In genomic region chr1:135800192-135800950, GRCm38 (mm10) we compare ENCODE assay signal across 11 mouse cellular contexts. TPM values are rescaled to one million over a fixed set of nuclear protein-coding genes. Genes with fewer than 3 reads are reported as not detected.
DNase-seq lines count a peak whose midpoint lies in the region; ATAC-seq and TF ChIP-seq lines count a peak whose summit lies in the region.
"Had no signal": no experiment of that assay in that cellular context is flagged by ENCODE, and none has a peak within 500 bp of the region (broad histone marks: within the 10 kb centered on the region; RNA-seq: fewer than 3 reads in every experiment).

No protein-coding gene starts in this region.

- intact Hi-C loops in left cerebral cortex, adult 2 months (cut with DNase I), result no loop called here

- no peaks in the 10 kb centered on the region for H3K27me3 ChIP-seq in kidney, embryonic 16.5 days (ENCODE audit: insufficient read depth, low read length)
- H3K27me3 ChIP-seq in embryonic facial prominence, embryonic 13.5 days, result peaks cover 3% of the 10 kb centered on the region; the same call in 1 of the 2 replicates
- H3K27me3 ChIP-seq in hindbrain, embryonic 16.5 days (replicated peaks; ENCODE audit: control insufficient read depth, insufficient read depth, low read length), result no peaks in the 10 kb centered on the region
- H3K27me3 ChIP-seq in myocyte (ENCODE audit: control insufficient read depth, insufficient read depth, insufficient read length), result no peaks in the 10 kb centered on the region
- H3K27me3 ChIP-seq: Patski had no signal

- H3K27ac ChIP-seq in kidney, embryonic 16.5 days (ENCODE audit: low read length), result no peak overlapping the region
- H3K27ac ChIP-seq in embryonic facial prominence, embryonic 13.5 days, result no peak overlapping the region
- no peak overlapping the region for H3K27ac ChIP-seq in hindbrain, embryonic 16.5 days (ENCODE audit: low read depth, low read length)
- no peak overlapping the region for H3K27ac ChIP-seq in left cerebral cortex, adult 2 months

- no peak overlapping the region for H3K9ac ChIP-seq in kidney, embryonic 16.5 days (replicated peaks; ENCODE audit: low read length)
- peak overlapping the region; percentile 32; the same call in 1 of the 2 replicates for H3K9ac ChIP-seq in embryonic facial prominence, embryonic 13.5 days
- H3K9ac ChIP-seq in hindbrain, embryonic 16.5 days (ENCODE audit: low read depth, low read length), result no peak overlapping the region

- H3K9me3 ChIP-seq in kidney, embryonic 16.5 days (ENCODE audit: low read length), result no peaks in the 10 kb centered on the region
- H3K9me3 ChIP-seq in embryonic facial prominence, embryonic 13.5 days, result no peaks in the 10 kb centered on the region
- H3K9me3 ChIP-seq in hindbrain, embryonic 16.5 days (ENCODE audit: control insufficient read depth, low read length), result no peaks in the 10 kb centered on the region

- H3K4me1 ChIP-seq in kidney, embryonic 16.5 days (ENCODE audit: insufficient read depth, low read length), result peaks cover 25% of the 10 kb centered on the region
- peaks cover 15% of the 10 kb centered on the region for H3K4me1 ChIP-seq in embryonic facial prominence, embryonic 13.5 days
- H3K4me1 ChIP-seq in hindbrain, embryonic 16.5 days (ENCODE audit: control insufficient read depth, insufficient read depth, low read depth, low read length), result peaks cover 3% of the 10 kb centered on the region; the same call in 1 of the 2 replicates

- no peaks in the 10 kb centered on the region for H3K36me3 ChIP-seq in kidney, embryonic 16.5 days (ENCODE audit: insufficient read depth, low read length)
- H3K36me3 ChIP-seq in embryonic facial prominence, embryonic 13.5 days, result no peaks in the 10 kb centered on the region
- no peaks in the 10 kb centered on the region for H3K36me3 ChIP-seq in hindbrain, embryonic 16.5 days (ENCODE audit: control insufficient read depth, insufficient read depth, low read length)
- H3K36me3 ChIP-seq in myocyte (ENCODE audit: control insufficient read depth, insufficient read depth), result no peaks in the 10 kb centered on the region

- H3K4me3 ChIP-seq in kidney, embryonic 16.5 days (ENCODE audit: low read length), result no peak overlapping the region
- no peak overlapping the region for H3K4me3 ChIP-seq in embryonic facial prominence, embryonic 13.5 days
- no peak overlapping the region for H3K4me3 ChIP-seq in hindbrain, embryonic 16.5 days (ENCODE audit: low read length)
- peak overlapping the region; percentile 64 for H3K4me3 ChIP-seq in myocyte
- H3K4me3 ChIP-seq in left cerebral cortex, adult 2 months, result no peak overlapping the region

- H3ac ChIP-seq in myocyte (ENCODE audit: control insufficient read depth, insufficient read length), result peak overlapping the region; percentile 31

- WGBS in kidney, embryonic 16.5 days, result 40% methylated on average over 8 of the region's 8 CpGs
- WGBS in embryonic facial prominence, embryonic 13.5 days, result 46% methylated on average over 8 of the region's 8 CpGs
- 48% methylated on average over 8 of the region's 8 CpGs for WGBS in hindbrain, embryonic 16.5 days

- no peak for TF ChIP-seq CTCF in left cerebral cortex, adult 2 months (IDR thresholded peaks at IDR 0.05)

- peak; percentile 44 for TF ChIP-seq POLR2A in myocyte (IDR thresholded peaks at IDR 0.05; ENCODE audit: insufficient read length, low read depth)

- no peak for DNase-seq in kidney, postnatal 10 days
- DNase-seq in layer of hippocampus, adult 8-10 months (ENCODE audit: low spot score in 2 of 2), result no peak
- DNase-seq in spleen, adult 12 weeks (ENCODE audit: low spot score), result no peak
- DNase-seq in left cerebral cortex, adult 2 months (ENCODE audit: extremely low spot score in 1 of 2, low spot score in 2 of 2), result no peak

- ATAC-seq in kidney, embryonic 16.5 days (ENCODE audit: low FRiP score, low TSS enrichment), result peak; percentile 47; the same call in 1 of the 2 replicates
- no peak for ATAC-seq in embryonic facial prominence, embryonic 13.5 days (ENCODE audit: insufficient number of reproducible peaks, insufficient read depth, low FRiP score, low TSS enrichment, low read depth)
- ATAC-seq in hindbrain, embryonic 16.5 days, result peak; percentile 60
- ATAC-seq: forebrain, embryonic 14.5 days; Patski had no signal

- H3K79me2 ChIP-seq in myocyte (ENCODE audit: control insufficient read depth, insufficient read depth), result peaks cover 13% of the 10 kb centered on the region

- H3K4me2 ChIP-seq in kidney, embryonic 16.5 days (replicated peaks; ENCODE audit: low read depth, low read length), result no peak overlapping the region
- no peak overlapping the region for H3K4me2 ChIP-seq in embryonic facial prominence, embryonic 13.5 days
- no peak overlapping the region for H3K4me2 ChIP-seq in hindbrain, embryonic 16.5 days (ENCODE audit: low read length)
- H3K4me2 ChIP-seq in myocyte (ENCODE audit: low read depth), result peak overlapping the region; percentile 82

TF ChIP-seq in myocyte, 11 proteins besides CTCF, POLR2A, EP300 and RAD21:
- TF ChIP-seq POLR2AphosphoS2 (IDR thresholded peaks at IDR 0.05; ENCODE audit: insufficient read length, low read depth), result peak; percentile 70
- TF ChIP-seq TCF3 (IDR thresholded peaks at IDR 0.05; ENCODE audit: insufficient read length, low read depth), result no peak
- TF ChIP-seq SRF (IDR thresholded peaks at IDR 0.05; ENCODE audit: control insufficient read depth, insufficient read length, low read depth), result no peak
- no peak for TF ChIP-seq REST (IDR thresholded peaks at IDR 0.05; ENCODE audit: insufficient read depth, insufficient read length)
- no peak for TF ChIP-seq E2F4 (IDR thresholded peaks at IDR 0.05; ENCODE audit: insufficient read depth)
- TF ChIP-seq MYOG (IDR thresholded peaks at IDR 0.05; ENCODE audit: control insufficient read depth in 1 of 3, insufficient read depth in 1 of 3, insufficient read length in 2 of 3, low read depth in 2 of 3), result peak in 1 of 3 experiments; percentile 50
- TF ChIP-seq USF1 (IDR thresholded peaks at IDR 0.05; ENCODE audit: low read depth), result no peak
- no peak for TF ChIP-seq TCF12 (IDR thresholded peaks at IDR 0.05; ENCODE audit: insufficient read depth, poor library complexity, severe bottlenecking)
- peak in 1 of 3 experiments; percentile 51 for TF ChIP-seq MYOD1 (IDR thresholded peaks at IDR 0.05; ENCODE audit: control insufficient read depth in 1 of 3, insufficient read length in 2 of 3, low read depth in 2 of 3)
- no peak for TF ChIP-seq MAX (IDR thresholded peaks at IDR 0.05; ENCODE audit: low read depth)
- TF ChIP-seq CEBPB (IDR thresholded peaks at IDR 0.05; ENCODE audit: insufficient read depth, poor library complexity, severe bottlenecking), result no peak

RNA-seq across cellular contexts. Expression of gene Lad1, which starts 18.0 kb away (rescaled TPM):
- polyA plus RNA-seq in kidney, embryonic 16.5 days (2015; fragmentation: Nextera tagmentation; extraction: Ambion mirVana), result 29.1 and 30.8 TPM in 2 replicates
- polyA plus RNA-seq in embryonic facial prominence, embryonic 13.5 days (2015; fragmentation: Nextera tagmentation; extraction: Ambion mirVana), result 13.2 and 13.6 TPM in 2 replicates
- polyA plus RNA-seq in hindbrain, embryonic 16.5 days (2015; fragmentation: Nextera tagmentation; extraction: Ambion mirVana), result 0.47 and 0.93 TPM in 2 replicates
- 0.46 TPM for polyA plus RNA-seq in myocyte (2012; fragmentation: generic; extraction: Trizol)
- 1 to 10 TPM; 1.0 to 2.0 (median 1.0) TPM for total RNA-seq in layer of hippocampus, adult 8-10 months (2022)
- under 1 TPM; 0.95 to 0.98 TPM for total RNA-seq in left cerebral cortex, adult 2 months (2021)

RNA-seq across cellular contexts. Expression of gene Tnni1, which starts 21.1 kb away (rescaled TPM):
- polyA plus RNA-seq in kidney, embryonic 16.5 days (2015; fragmentation: Nextera tagmentation; extraction: Ambion mirVana), result 21.9 and 23.5 TPM in 2 replicates
- polyA plus RNA-seq in embryonic facial prominence, embryonic 13.5 days (2015; fragmentation: Nextera tagmentation; extraction: Ambion mirVana), result 28.9 and 33.8 TPM in 2 replicates
- 1.1 and 19.6 TPM in 2 replicates for polyA plus RNA-seq in hindbrain, embryonic 16.5 days (2015; fragmentation: Nextera tagmentation; extraction: Ambion mirVana)
- 3,569 TPM for polyA plus RNA-seq in myocyte (2012; fragmentation: generic; extraction: Trizol)
- total RNA-seq in layer of hippocampus, adult 8-10 months (2022), result 1 to 10 TPM; 1.5 to 4.1 (median 2.9) TPM
- 1 to 10 TPM; 1.6 to 1.7 TPM for total RNA-seq in left cerebral cortex, adult 2 months (2021)
- total RNA-seq: layer of hippocampus, postnatal 10 days had no signal

RNA-seq across cellular contexts. Expression of gene Phlda3, which starts 34.5 kb away (rescaled TPM):
- polyA plus RNA-seq in kidney, embryonic 16.5 days (2015; fragmentation: Nextera tagmentation; extraction: Ambion mirVana), result 79.6 and 87.5 TPM in 2 replicates
- polyA plus RNA-seq in embryonic facial prominence, embryonic 13.5 days (2015; fragmentation: Nextera tagmentation; extraction: Ambion mirVana), result 78.0 and 85.6 TPM in 2 replicates
- polyA plus RNA-seq in hindbrain, embryonic 16.5 days (2015; fragmentation: Nextera tagmentation; extraction: Ambion mirVana), result 43.1 and 49.5 TPM in 2 replicates
- 317 TPM for polyA plus RNA-seq in myocyte (2012; fragmentation: generic; extraction: Trizol)
- 10 to 100 TPM; 12.4 to 15.9 (median 15.0) TPM for total RNA-seq in layer of hippocampus, adult 8-10 months (2022)
- total RNA-seq in left cerebral cortex, adult 2 months (2021), result 10 to 100 TPM; 18.2 to 20.0 TPM

RNA-seq across cellular contexts. Expression of gene Tnnt2, which starts 35.8 kb away (rescaled TPM):
- 9.4 and 37.2 TPM in 2 replicates for polyA plus RNA-seq in kidney, embryonic 16.5 days (2015; fragmentation: Nextera tagmentation; extraction: Ambion mirVana)
- polyA plus RNA-seq in embryonic facial prominence, embryonic 13.5 days (2015; fragmentation: Nextera tagmentation; extraction: Ambion mirVana), result 12.2 and 38.0 TPM in 2 replicates
- polyA plus RNA-seq in hindbrain, embryonic 16.5 days (2015; fragmentation: Nextera tagmentation; extraction: Ambion mirVana), result 1.5 and 8.3 TPM in 2 replicates
- 2,000 TPM for polyA plus RNA-seq in myocyte (2012; fragmentation: generic; extraction: Trizol)
- total RNA-seq in layer of hippocampus, adult 8-10 months (2022), result 1 to 10 TPM; 2.7 to 6.2 (median 3.1) TPM
- total RNA-seq in left cerebral cortex, adult 2 months (2021), result 1 to 10 TPM; 7.5 to 8.9 TPM

Comparison
In these comparisons a context has a peak if more than half of its experiments do, and no peak if none do; other contexts are left out.
1. RNA of gene Tnni1, which starts 21.1 kb away (polyA plus RNA-seq): 3,569 TPM in myocyte (single experiment); 28.9 to 33.8 TPM in embryonic facial prominence, embryonic 13.5 days, 21.9 to 23.5 TPM in kidney, embryonic 16.5 days and 1.1 to 19.6 TPM in hindbrain, embryonic 16.5 days; every median in the first group is over 100 times any median in the second.